Mouse (Mus musculus): ENCODE measurements at regions not wholly inside any gene's neighbourhood (a gene's known extent, or its start where the extent isn't known, plus 50 kb on each side); places are given as distances from the start of the nearest gene placed in this dataset.
A peak's percentile ranks its signal among the peaks of the same experiment; 100 is the strongest.

- Histone ChIP-seq H3K27ac (replicated peaks) (no peak overlapping the region), H3K4me3 (no peak overlapping the region), H3K36me3 (no peaks in the 10 kb centered on the region), H3K9ac (replicated peaks) (no peak overlapping the region), H3K4me2 (replicated peaks) (no peak overlapping the region), H3K9me3 (no peaks in the 10 kb centered on the region), H3K4me1 (no peaks in the 10 kb centered on the region), H3K27me3 (no peaks in the 10 kb centered on the region)
- no peak for ATAC-seq (replicated peaks)
- 70% methylated on average over 5 of the region's 5 CpGs for WGBS
Observed at GRCm38 (mm10) chr1:50622870-50623607, 277.4 kb upstream of the Tmeff2 start.

GRCm38 (mm10) chr1:50629000-50629399 is 271.4 kb upstream of the Tmeff2 start:
- Histone ChIP-seq H3K9me3 (no peaks in the 10 kb centered on the region), H3K4me2 (replicated peaks) (no peak overlapping the region), H3K4me3 (no peak overlapping the region), H3K27me3 (no peaks in the 10 kb centered on the region), H3K36me3 (no peaks in the 10 kb centered on the region), H3K9ac (replicated peaks) (no peak overlapping the region), H3K4me1 (no peaks in the 10 kb centered on the region), H3K27ac (replicated peaks) (no peak overlapping the region)
- WGBS: 82% methylated on average over 4 of the region's 4 CpGs
- no peak for ATAC-seq (replicated peaks)

GRCm38 (mm10) chr1:50629473-50630071 is 270.9 kb upstream of the Tmeff2 start:
- no peak overlapping the region for H3K27ac ChIP-seq (replicated peaks)
- WGBS: 57% methylated on average over 3 of the region's 3 CpGs
- H3K4me2 ChIP-seq (replicated peaks): no peak overlapping the region
- no peak for ATAC-seq (replicated peaks)
- H3K9ac ChIP-seq (replicated peaks): no peak overlapping the region
- no peaks in the 10 kb centered on the region for H3K27me3 ChIP-seq
- no peak overlapping the region for H3K4me3 ChIP-seq
- no peaks in the 10 kb centered on the region for H3K4me1 ChIP-seq
- no peaks in the 10 kb centered on the region for H3K36me3 ChIP-seq
- H3K9me3 ChIP-seq: no peaks in the 10 kb centered on the region

- Histone ChIP-seq H3K4me2 (replicated peaks) (no peak overlapping the region), H3K9me3 (no peaks in the 10 kb centered on the region), H3K4me3 (no peak overlapping the region), H3K4me1 (no peaks in the 10 kb centered on the region), H3K9ac (replicated peaks) (no peak overlapping the region), H3K36me3 (no peaks in the 10 kb centered on the region), H3K27me3 (no peaks in the 10 kb centered on the region), H3K27ac (replicated peaks) (no peak overlapping the region)
- ATAC-seq (replicated peaks): no peak
- 53% methylated on average over 1 of the region's 1 CpGs for WGBS
Observed at GRCm38 (mm10) chr1:50637992-50638391, 262.5 kb upstream of the Tmeff2 start.

- Histone ChIP-seq H3K9me3 (no peaks in the 10 kb centered on the region), H3K36me3 (no peaks in the 10 kb centered on the region), H3K27ac (replicated peaks) (no peak overlapping the region), H3K4me1 (no peaks in the 10 kb centered on the region; the same call in 1 of the 2 replicates), H3K27me3 (no peaks in the 10 kb centered on the region), H3K4me3 (no peak overlapping the region), H3K4me2 (replicated peaks) (no peak overlapping the region), H3K9ac (replicated peaks) (no peak overlapping the region)
- peak; percentile 71 for ATAC-seq (replicated peaks)
- 74% methylated on average over 2 of the region's 2 CpGs for WGBS
Observed at GRCm38 (mm10) chr1:50646931-50647674, 253.3 kb upstream of the Tmeff2 start.

- H3K27me3 ChIP-seq: no peaks in the 10 kb centered on the region
- no peaks in the 10 kb centered on the region for H3K36me3 ChIP-seq
- H3K9me3 ChIP-seq: no peaks in the 10 kb centered on the region
- H3K9ac ChIP-seq (replicated peaks): no peak overlapping the region
- H3K4me3 ChIP-seq: no peak overlapping the region
- ATAC-seq (replicated peaks): 0 out of 2 replicates have a peak, but pooled peaks have one; percentile 32
- no peak overlapping the region for H3K4me2 ChIP-seq (replicated peaks)
- 50% methylated on average over 3 of the region's 3 CpGs for WGBS
- H3K4me1 ChIP-seq: no peaks in the 10 kb centered on the region; the same call in 1 of the 2 replicates
- no peak overlapping the region for H3K27ac ChIP-seq (replicated peaks)
Observed at GRCm38 (mm10) chr1:50651974-50652665, 248.3 kb upstream of the Tmeff2 start.

- Histone ChIP-seq H3K27ac (replicated peaks) (no peak overlapping the region), H3K9me3 (no peaks in the 10 kb centered on the region), H3K36me3 (no peaks in the 10 kb centered on the region), H3K4me3 (no peak overlapping the region), H3K9ac (replicated peaks) (no peak overlapping the region), H3K4me1 (no peaks in the 10 kb centered on the region), H3K4me2 (replicated peaks) (no peak overlapping the region), H3K27me3 (no peaks in the 10 kb centered on the region)
- WGBS: 92% methylated on average over 3 of the region's 3 CpGs
- ATAC-seq (replicated peaks): no peak
Observed at GRCm38 (mm10) chr1:50665139-50665538, 235.3 kb upstream of the Tmeff2 start.

GRCm38 (mm10) chr1:50682971-50683370 is 217.5 kb upstream of the Tmeff2 start:
- 93% methylated on average over 3 of the region's 3 CpGs for WGBS

GRCm38 (mm10) chr1:50685361-50685760 is 215.1 kb upstream of the Tmeff2 start:
- WGBS: 67% methylated on average over 2 of the region's 2 CpGs
- Histone ChIP-seq H3K27ac (replicated peaks) (no peak overlapping the region), H3K4me2 (replicated peaks) (no peak overlapping the region), H3K27me3 (no peaks in the 10 kb centered on the region), H3K4me3 (no peak overlapping the region), H3K9me3 (no peaks in the 10 kb centered on the region), H3K36me3 (no peaks in the 10 kb centered on the region), H3K4me1 (no peaks in the 10 kb centered on the region), H3K9ac (replicated peaks) (no peak overlapping the region)
- no peak for ATAC-seq (replicated peaks)

More at GRCm38 (mm10) chr1:50682971-50683370, 217.5 kb upstream of the Tmeff2 start:
- Histone ChIP-seq H3K9ac (replicated peaks) (no peak overlapping the region), H3K9me3 (no peaks in the 10 kb centered on the region), H3K27me3 (no peaks in the 10 kb centered on the region), H3K4me1 (no peaks in the 10 kb centered on the region), H3K4me3 (no peak overlapping the region), H3K4me2 (replicated peaks) (no peak overlapping the region), H3K36me3 (no peaks in the 10 kb centered on the region), H3K27ac (replicated peaks) (no peak overlapping the region)
- ATAC-seq (replicated peaks): no peak

GRCm38 (mm10) chr1:50696916-50697315 is 203.5 kb upstream of the Tmeff2 start:
- H3K27me3 ChIP-seq: no peaks in the 10 kb centered on the region
- H3K9ac ChIP-seq (replicated peaks): no peak overlapping the region
- H3K27ac ChIP-seq (replicated peaks): no peak overlapping the region
- H3K9me3 ChIP-seq: no peaks in the 10 kb centered on the region
- no peak overlapping the region for H3K4me2 ChIP-seq (replicated peaks)
- H3K4me1 ChIP-seq: no peaks in the 10 kb centered on the region
- 79% methylated on average over 1 of the region's 1 CpGs for WGBS
- no peak for ATAC-seq (replicated peaks)
- no peak overlapping the region for H3K4me3 ChIP-seq
- no peaks in the 10 kb centered on the region for H3K36me3 ChIP-seq

- Histone ChIP-seq H3K9ac (replicated peaks) (no peak overlapping the region), H3K4me3 (no peak overlapping the region), H3K4me1 (no peaks in the 10 kb centered on the region), H3K9me3 (no peaks in the 10 kb centered on the region), H3K27me3 (no peaks in the 10 kb centered on the region), H3K4me2 (replicated peaks) (no peak overlapping the region), H3K27ac (replicated peaks) (no peak overlapping the region), H3K36me3 (no peaks in the 10 kb centered on the region)
- 82% methylated on average over 7 of the region's 7 CpGs for WGBS
- no peak for ATAC-seq (replicated peaks)
Observed at GRCm38 (mm10) chr1:50697333-50698216, 202.9 kb upstream of the Tmeff2 start.

Data from forebrain, embryonic 15.5 days (tissue).